Mouse (Mus musculus): ENCODE results near the gene Ank2.

DNA sequence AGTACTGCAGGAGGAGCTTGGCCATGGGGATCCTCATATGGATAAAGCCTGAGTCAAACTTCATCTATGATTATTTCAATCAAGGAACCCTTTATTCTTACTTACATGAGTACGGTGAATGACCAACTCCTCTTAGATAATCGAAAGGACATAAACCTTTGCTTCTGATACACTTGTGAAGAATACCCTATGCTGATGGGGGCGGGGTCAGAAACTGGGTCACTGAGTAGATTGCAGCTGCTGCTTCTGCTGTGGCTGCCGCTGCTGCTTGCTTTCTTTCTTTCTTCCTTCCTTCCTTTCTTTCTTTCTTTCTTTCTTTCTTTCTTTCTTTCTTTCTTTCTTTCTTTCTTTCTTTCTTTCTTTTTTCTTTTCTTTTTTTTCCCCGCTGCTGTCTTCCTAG, 263.9 kb downstream of the Ank2 start:
- TF ChIP-seq POLR2A (IDR thresholded peaks at IDR 0.05; ENCODE audit: extremely low read depth, insufficient read depth, low read length) (no peak), CTCF (IDR thresholded peaks at IDR 0.05; ENCODE audit: extremely low read depth, insufficient read depth, low read length) (no peak)

All from cortical plate, adult 2 months (tissue).